Mouse (Mus musculus) stomach, embryonic 16.5 days (tissue): ENCODE data around the gene Gpat3. TPM values are rescaled to one million over a fixed set of nuclear protein-coding genes. Genes with fewer than 3 reads are reported as not detected.

Source experiments
- ATAC-seq: fragments of 200-750 bp; cut with Nextera tagmentation; 2 replicates; pipeline ENCODE4 v1.8.0; 2017; ENCODE audit warnings: moderate number of reproducible peaks, moderate TSS enrichment; ENCODE audit not compliant: insufficient read depth, low FRiP score
- H3K27ac ChIP-seq: fragments of 300-500 bp; sonication (generic); 2 replicates; pipeline ENCODE4 v1.5.1; 2014; ENCODE audit warnings: low read length
- H3K27me3 ChIP-seq: fragments of 300-500 bp; sonication (generic); 2 replicates; pipeline ENCODE4 v1.6.1; 2014; ENCODE audit warnings: low read length, control low read depth, mixed read lengths; ENCODE audit not compliant: control insufficient read depth, insufficient read depth
- H3K36me3 ChIP-seq: fragments of 300-500 bp; sonication (generic); 2 replicates; pipeline ENCODE4 v1.6.1; 2014; ENCODE audit warnings: low read length; ENCODE audit not compliant: control insufficient read depth, insufficient read depth
- H3K4me1 ChIP-seq: fragments of 300-500 bp; sonication (generic); 2 replicates; pipeline ENCODE4 v1.6.1; 2014; ENCODE audit warnings: low read length, control low read depth, mixed read lengths; ENCODE audit not compliant: control insufficient read depth, insufficient read depth
- H3K4me2 ChIP-seq: fragments of 300-500 bp; sonication (generic); 2 replicates; pipeline ENCODE4 v1.6.1; 2014; ENCODE audit warnings: low read depth, low read length, mixed read lengths
- H3K4me3 ChIP-seq: fragments of 300-500 bp; sonication (generic); replicated peaks from 2 replicates; pipeline ENCODE4 v1.5.1; 2014; ENCODE audit warnings: mild to moderate bottlenecking, low read length
- H3K9ac ChIP-seq: fragments of 300-500 bp; sonication (generic); 2 replicates; pipeline ENCODE4 v1.6.1; 2014; ENCODE audit warnings: low read length
- H3K9me3 ChIP-seq: fragments of 300-500 bp; sonication (generic); replicated peaks from 2 replicates; pipeline ENCODE4 v1.6.1; 2016; ENCODE audit warnings: low read length, control low read depth; ENCODE audit not compliant: control insufficient read depth
- WGBS: fragments of 180-500 bp; shearing (Covaris S2); extraction: QIAGEN DNeasy Blood & Tissue Kit; methylation state at CpG from one replicate; pipeline ENCODE4 v1.1.7; 2014; 5-methylcytosine and 5-hydroxymethylcytosine counted together
- polyA plus RNA-seq: library from polyadenylated mRNA; unstranded; fragments of >200 nt; fragmentation: Nextera tagmentation; extraction: Ambion mirVana; gene quantifications from 2 replicates; pipeline ENCODE4 v1.2.1, GENCODE M21; 2015

Gpat3 gene
- polyA plus RNA-seq, 1 experiment from 2014 or later, result 5.0 TPM

GRCm38 (mm10) chr5:100826531-100826930, 19.0 kb upstream of the Gpat3 start:
- Histone ChIP-seq H3K9ac (no peak overlapping the region), H3K4me3 (no peak overlapping the region), H3K9me3 (no peaks in the 10 kb centered on the region), H3K36me3 (no peaks in the 10 kb centered on the region), H3K27ac (no peak overlapping the region), H3K27me3 (no peaks in the 10 kb centered on the region), H3K4me1 (no peaks in the 10 kb centered on the region), H3K4me2 (no peak overlapping the region)
- ATAC-seq, result no peak
- 55% methylated on average over 7 of the region's 7 CpGs for WGBS

DNA sequence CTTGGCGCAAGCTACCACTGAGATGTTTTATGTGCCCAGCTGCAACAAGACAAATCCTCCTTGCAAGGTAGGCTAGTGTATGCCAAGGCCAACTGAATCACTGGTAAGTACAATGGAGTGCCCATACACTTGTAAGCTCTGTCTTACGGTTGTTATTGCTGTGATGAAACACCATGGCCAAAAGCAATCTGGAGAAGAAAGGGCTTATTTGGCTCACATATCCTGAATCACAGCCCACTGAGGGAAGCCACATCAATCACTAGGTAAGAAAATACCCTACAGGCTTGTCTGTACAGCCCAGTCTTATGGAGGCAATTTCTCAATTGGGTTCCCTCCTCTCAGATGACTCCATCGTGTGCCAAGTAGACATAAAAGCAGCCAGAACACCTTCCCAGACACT, 16.8 kb upstream of the Gpat3 start:
- no peak for ATAC-seq
- no peak overlapping the region for H3K4me2 ChIP-seq
- H3K27ac ChIP-seq, result no peak overlapping the region
- WGBS, result 76% methylated on average over 3 of the region's 3 CpGs
- no peaks in the 10 kb centered on the region for H3K4me1 ChIP-seq
- H3K9me3 ChIP-seq, result no peaks in the 10 kb centered on the region
- no peaks in the 10 kb centered on the region for H3K27me3 ChIP-seq
- H3K36me3 ChIP-seq, result no peaks in the 10 kb centered on the region
- no peak overlapping the region for H3K9ac ChIP-seq
- H3K4me3 ChIP-seq, result no peak overlapping the region

- Histone ChIP-seq H3K4me3 (no peak overlapping the region), H3K9ac (no peak overlapping the region), H3K36me3 (no peaks in the 10 kb centered on the region), H3K4me2 (no peak overlapping the region), H3K4me1 (no peaks in the 10 kb centered on the region), H3K27ac (no peak overlapping the region), H3K27me3 (no peaks in the 10 kb centered on the region), H3K9me3 (no peaks in the 10 kb centered on the region)
- WGBS, result 73% methylated on average over 3 of the region's 3 CpGs
- ATAC-seq, result peak; percentile 68; the same call in 1 of the 2 replicates
These were observed 12.8 kb upstream of the Gpat3 start for GRCm38 (mm10) chr5:100832680-100833079.

- Histone ChIP-seq H3K4me3 (no peak overlapping the region), H3K27ac (no peak overlapping the region), H3K9ac (no peak overlapping the region), H3K27me3 (no peaks in the 10 kb centered on the region), H3K4me2 (no peak overlapping the region), H3K9me3 (no peaks in the 10 kb centered on the region), H3K36me3 (no peaks in the 10 kb centered on the region), H3K4me1 (no peaks in the 10 kb centered on the region)
- WGBS, result 80% methylated on average over 2 of the region's 2 CpGs
- no peak for ATAC-seq
These were observed 11.7 kb upstream of the Gpat3 start for GRCm38 (mm10) chr5:100833841-100834240.

- WGBS, result 25% methylated on average over 9 of the region's 9 CpGs
- Histone ChIP-seq H3K27me3 (no peaks in the 10 kb centered on the region), H3K4me1 (no peaks in the 10 kb centered on the region), H3K9me3 (no peaks in the 10 kb centered on the region), H3K27ac (peak overlapping the region; percentile 41; the same call in 1 of the 2 replicates), H3K36me3 (no peaks in the 10 kb centered on the region), H3K4me2 (no peak overlapping the region), H3K4me3 (no peak overlapping the region), H3K9ac (no peak overlapping the region)
- peak; percentile 63 for ATAC-seq
These were observed 9.5 kb upstream of the Gpat3 start for GRCm38 (mm10) chr5:100835862-100836538.

GRCm38 (mm10) chr5:100837907-100838306, 7.6 kb upstream of the Gpat3 start:
- Histone ChIP-seq H3K27me3 (no peaks in the 10 kb centered on the region), H3K27ac (no peak overlapping the region), H3K36me3 (no peaks in the 10 kb centered on the region), H3K9ac (no peak overlapping the region), H3K4me2 (no peak overlapping the region), H3K4me1 (no peaks in the 10 kb centered on the region), H3K4me3 (no peak overlapping the region), H3K9me3 (peaks cover 8% of the 10 kb centered on the region; the same call in 1 of the 2 replicates)
- WGBS, result 63% methylated on average over 7 of the region's 7 CpGs
- peak; percentile 51; the same call in 1 of the 2 replicates for ATAC-seq

DNA sequence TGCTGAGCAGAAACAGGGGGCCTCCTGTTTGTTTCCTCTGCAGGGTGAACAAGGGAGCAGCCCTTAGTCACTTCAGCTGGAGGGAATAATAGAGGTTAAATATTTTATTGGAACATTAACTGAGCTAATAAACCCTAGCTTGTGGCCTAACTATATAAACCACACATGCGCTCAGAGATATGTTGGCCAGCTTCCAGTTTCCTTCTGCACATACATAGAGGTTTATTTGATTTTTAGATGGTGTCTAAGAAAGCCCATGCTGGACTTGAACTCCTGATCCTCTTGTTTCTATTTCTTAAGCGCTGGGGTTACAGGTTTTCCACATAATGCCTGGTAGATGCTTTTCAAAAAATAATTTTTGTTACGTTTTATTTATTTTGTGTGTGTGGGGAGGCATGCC, 1.0 kb upstream of the Gpat3 start:
- Histone ChIP-seq H3K4me1 (no peaks in the 10 kb centered on the region), H3K4me3 (no peak overlapping the region), H3K27me3 (peaks cover 7% of the 10 kb centered on the region), H3K4me2 (no peak overlapping the region), H3K9ac (no peak overlapping the region), H3K27ac (no peak overlapping the region), H3K9me3 (peaks cover 8% of the 10 kb centered on the region; the same call in 1 of the 2 replicates), H3K36me3 (no peaks in the 10 kb centered on the region)
- WGBS, result 41% methylated on average over 3 of the region's 3 CpGs
- ATAC-seq, result no peak

- Histone ChIP-seq H3K9me3 (peaks cover 8% of the 10 kb centered on the region; the same call in 1 of the 2 replicates), H3K4me1 (no peaks in the 10 kb centered on the region), H3K4me2 (peak overlapping the region; percentile 60), H3K36me3 (no peaks in the 10 kb centered on the region), H3K9ac (peak overlapping the region; percentile 80), H3K27ac (peak overlapping the region; percentile 43; the same call in 1 of the 2 replicates), H3K4me3 (peak overlapping the region; percentile 63), H3K27me3 (peaks cover 7% of the 10 kb centered on the region)
- peak; percentile 79 for ATAC-seq
- under 1% methylated on average over 52 of the region's 52 CpGs for WGBS
These were observed 510 bp downstream of the Gpat3 start for GRCm38 (mm10) chr5:100845848-100846598.

DNA sequence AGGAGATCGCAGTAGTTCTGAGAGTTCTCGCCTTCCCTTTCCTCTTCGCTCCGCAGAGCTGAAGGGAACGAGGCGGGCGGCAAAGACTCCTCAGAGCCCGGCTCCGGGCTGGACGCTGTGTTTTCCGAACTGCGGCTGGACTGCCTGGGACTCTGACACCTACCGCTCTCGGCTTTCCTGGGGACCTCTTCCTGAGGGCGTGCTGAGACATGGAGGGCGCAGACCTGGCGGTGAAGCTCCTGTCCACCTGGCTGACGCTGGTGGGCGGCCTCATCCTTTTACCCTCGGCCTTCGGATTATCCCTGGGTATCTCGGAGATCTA, 1.0 kb downstream of the Gpat3 start:
- H3K27ac ChIP-seq, result peak overlapping the region; percentile 43; the same call in 1 of the 2 replicates
- H3K27me3 ChIP-seq, result peaks cover 7% of the 10 kb centered on the region
- ATAC-seq, result no peak
- peak overlapping the region; percentile 80 for H3K9ac ChIP-seq
- WGBS, result 1% methylated on average over 22 of the region's 22 CpGs
- H3K4me2 ChIP-seq, result peak overlapping the region; percentile 60
- peaks cover 8% of the 10 kb centered on the region; the same call in 1 of the 2 replicates for H3K9me3 ChIP-seq
- H3K4me3 ChIP-seq, result peak overlapping the region; percentile 63
- H3K36me3 ChIP-seq, result no peaks in the 10 kb centered on the region
- no peaks in the 10 kb centered on the region for H3K4me1 ChIP-seq
